Mouse (Mus musculus) gastrocnemius, postnatal 4 days (tissue): ENCODE data around the gene Tbc1d22a. TPM values are rescaled to one million over a fixed set of nuclear protein-coding genes. Genes with fewer than 3 reads are reported as not detected.
A peak's percentile ranks its signal among the peaks of the same experiment; 100 is the strongest.

Experiments
- DNase-seq, 2 experiments: peaks; one replicate each; pipeline ENCODE4 v3.0.0; 2021 to 2022; ENCODE audit warnings: low spot score in 2 of 2, mixed read lengths in 2 of 2
- total RNA-seq, 2 experiments: library from RNA; stranded (reverse); gene quantifications; 2 replicates each; pipeline ENCODE4 v1.2.3; 2021

Tbc1d22a gene
- total RNA-seq, 2 experiments from 2014 or later = 19.7 to 22.6 TPM

GRCm38 (mm10) chr15:86231831-86232512, 17.7 kb downstream of the Tbc1d22a start:
- DNase-seq = no peak

- no peak for DNase-seq
These were observed 19.7 kb downstream of the Tbc1d22a start for GRCm38 (mm10) chr15:86234001-86234400.

GRCm38 (mm10) chr15:86234517-86235441, 20.5 kb downstream of the Tbc1d22a start:
- no peak for DNase-seq

GRCm38 (mm10) chr15:86236252-86236651, 22.0 kb downstream of the Tbc1d22a start:
- DNase-seq = peak in 1 of 2 experiments; percentile 61

GRCm38 (mm10) chr15:86238076-86238475, 23.8 kb downstream of the Tbc1d22a start:
- DNase-seq = no peak

GRCm38 (mm10) chr15:86239068-86239467, 24.8 kb downstream of the Tbc1d22a start:
- no peak for DNase-seq

- peak; percentile 46 to 65 for DNase-seq
These were observed 25.5 kb downstream of the Tbc1d22a start for GRCm38 (mm10) chr15:86239801-86240200.

- peak in 1 of 2 experiments; percentile 62 for DNase-seq
These were observed 29.4 kb downstream of the Tbc1d22a start for GRCm38 (mm10) chr15:86243708-86244107.

GRCm38 (mm10) chr15:86244380-86244779, 30.1 kb downstream of the Tbc1d22a start:
- DNase-seq = no peak

GRCm38 (mm10) chr15:86250269-86250668, 36.0 kb downstream of the Tbc1d22a start:
- peak in 1 of 2 experiments; percentile 45 for DNase-seq

GRCm38 (mm10) chr15:86252130-86252529, 37.9 kb downstream of the Tbc1d22a start:
- DNase-seq = no peak

- DNase-seq = no peak
These were observed 38.4 kb downstream of the Tbc1d22a start for GRCm38 (mm10) chr15:86252684-86253083.

GRCm38 (mm10) chr15:86253411-86253810, 39.2 kb downstream of the Tbc1d22a start:
- no peak for DNase-seq

- no peak for DNase-seq
These were observed 41.9 kb downstream of the Tbc1d22a start for GRCm38 (mm10) chr15:86256201-86256600.

- no peak for DNase-seq
These were observed 42.5 kb downstream of the Tbc1d22a start for GRCm38 (mm10) chr15:86256728-86257179.

GRCm38 (mm10) chr15:86257916-86258685, 43.8 kb downstream of the Tbc1d22a start:
- no peak for DNase-seq

GRCm38 (mm10) chr15:86259233-86259632, 45.0 kb downstream of the Tbc1d22a start:
- no peak for DNase-seq

GRCm38 (mm10) chr15:86260111-86260510, 45.9 kb downstream of the Tbc1d22a start:
- no peak for DNase-seq

- no peak for DNase-seq
These were observed 50.1 kb downstream of the Tbc1d22a start for GRCm38 (mm10) chr15:86264389-86264788.

- no peak for DNase-seq
These were observed 50.5 kb downstream of the Tbc1d22a start for GRCm38 (mm10) chr15:86264803-86265202.

GRCm38 (mm10) chr15:86266975-86267374, 52.7 kb downstream of the Tbc1d22a start:
- DNase-seq = no peak
